Mouse (Mus musculus): ENCODE measurements around the gene Kcnip1. TPM values are rescaled to one million over a fixed set of nuclear protein-coding genes. Genes with fewer than 3 reads are reported as not detected.

Gene Kcnip1
- polyA plus RNA-seq, 1 experiment from 2014 or later, result 2.0 TPM

DNA sequence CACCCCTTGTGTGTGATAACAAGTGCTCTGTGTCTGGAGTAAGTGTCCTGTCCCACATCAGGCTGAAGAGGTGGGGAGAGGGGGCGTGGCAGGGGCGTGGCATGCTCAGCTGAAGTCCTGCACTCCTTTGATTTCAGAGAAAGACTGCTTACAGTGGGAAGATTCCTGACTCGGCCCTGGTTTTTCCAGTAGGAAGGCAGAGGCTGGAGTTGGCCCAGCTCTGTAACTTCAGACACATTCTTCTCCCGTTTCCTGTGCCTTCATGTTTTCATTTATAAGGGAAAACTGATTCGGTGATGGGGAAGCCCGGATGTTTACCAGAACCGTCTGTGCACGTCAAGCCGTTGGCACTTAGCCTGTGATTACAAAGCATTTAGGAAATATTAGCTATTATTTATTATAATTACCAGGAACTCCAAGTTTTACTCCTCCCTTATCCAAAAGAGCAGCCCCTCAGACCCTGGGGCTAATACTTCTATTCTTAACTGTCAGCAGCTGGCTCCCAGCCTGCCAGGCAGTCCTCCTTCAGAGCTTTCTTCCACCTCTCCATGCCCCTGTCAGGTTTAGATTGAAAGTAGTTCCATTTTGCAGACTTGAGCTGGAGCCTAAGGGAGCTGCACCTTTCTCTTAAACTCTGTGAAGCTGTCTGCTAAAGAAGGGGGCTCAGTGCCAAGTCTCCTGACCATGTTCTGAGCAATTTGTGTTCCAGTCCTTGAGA, 120.8 kb downstream of the Kcnip1 start:
- WGBS, result 54% methylated on average over 9 of the region's 9 CpGs

DNA sequence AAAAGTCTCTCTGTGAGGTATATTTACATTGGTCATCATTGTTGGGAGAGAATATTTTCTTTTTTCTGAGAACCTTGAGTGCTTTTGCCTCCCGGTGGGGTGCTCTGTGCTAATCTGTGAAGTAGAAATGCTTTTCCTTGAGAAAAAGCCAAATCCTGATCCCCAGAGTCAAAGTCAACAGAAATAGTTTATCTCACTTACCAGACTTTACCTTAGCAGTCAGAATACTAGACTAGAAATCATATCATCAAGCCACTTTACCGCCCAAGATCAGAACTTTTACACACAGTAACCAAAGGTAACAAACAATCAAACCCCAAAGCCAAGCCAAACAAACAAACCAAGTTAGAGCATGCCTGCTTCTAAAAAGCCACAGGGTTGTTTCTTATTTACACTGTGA, 122.7 kb downstream of the Kcnip1 start:
- Histone ChIP-seq H3K4me3 (no peak overlapping the region), H3K36me3 (replicated peaks) (no peaks in the 10 kb centered on the region), H3K4me1 (peaks cover 19% of the 10 kb centered on the region), H3K27ac (replicated peaks) (no peak overlapping the region), H3K27me3 (replicated peaks; ENCODE audit: low read depth, poor library complexity, severe bottlenecking) (no peaks in the 10 kb centered on the region), H3K9me3 (no peaks in the 10 kb centered on the region)
- WGBS, result 91% methylated on average over 2 of the region's 2 CpGs
- no peak for DNase-seq (ENCODE audit: low spot score)

More for the DNA sequence above, 120.8 kb downstream of the Kcnip1 start:
- H3K36me3 ChIP-seq (replicated peaks), result no peaks in the 10 kb centered on the region
- 0 out of 2 replicates have a peak overlapping the region, but pooled peaks have one; percentile 24 for H3K27ac ChIP-seq (replicated peaks)
- no peak overlapping the region for H3K4me3 ChIP-seq
- H3K9me3 ChIP-seq, result 0 out of 2 replicates have a peak, but pooled peaks cover 4% of the 10 kb centered on the region
- peaks cover 19% of the 10 kb centered on the region for H3K4me1 ChIP-seq
- H3K27me3 ChIP-seq (replicated peaks; ENCODE audit: low read depth, poor library complexity, severe bottlenecking), result no peaks in the 10 kb centered on the region
- DNase-seq (ENCODE audit: low spot score), result peak; percentile 39

GRCm38 (mm10) chr11:33869559-33869958, 123.4 kb downstream of the Kcnip1 start:
- H3K36me3 ChIP-seq (replicated peaks), result no peaks in the 10 kb centered on the region
- H3K4me1 ChIP-seq, result peaks cover 19% of the 10 kb centered on the region
- 37% methylated on average over 3 of the region's 3 CpGs for WGBS
- no peak overlapping the region for H3K4me3 ChIP-seq
- DNase-seq (ENCODE audit: low spot score), result no peak
- no peak overlapping the region for H3K27ac ChIP-seq (replicated peaks)
- no peaks in the 10 kb centered on the region for H3K27me3 ChIP-seq (replicated peaks; ENCODE audit: low read depth, poor library complexity, severe bottlenecking)
- H3K9me3 ChIP-seq, result no peaks in the 10 kb centered on the region

DNA sequence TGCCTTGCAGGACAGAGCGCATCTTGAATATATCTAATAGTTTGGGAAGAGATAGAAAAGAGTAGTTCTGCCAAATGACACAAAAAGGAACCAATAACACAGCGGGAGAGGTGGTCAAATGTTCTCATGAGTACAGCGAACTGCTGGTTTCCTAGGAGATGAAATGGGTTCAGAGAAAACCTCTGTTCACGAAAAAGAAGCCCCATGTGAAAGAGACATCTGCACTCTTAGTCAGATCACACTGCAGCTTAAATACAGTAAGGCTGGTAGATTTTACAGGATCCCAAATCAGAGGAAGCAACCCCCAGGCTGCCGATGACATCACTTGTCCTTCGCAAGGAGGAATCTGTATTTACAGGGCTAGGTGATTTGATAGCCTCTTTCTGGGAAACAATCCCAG, 126.2 kb downstream of the Kcnip1 start:
- H3K9me3 ChIP-seq, result no peaks in the 10 kb centered on the region
- H3K4me1 ChIP-seq, result peaks cover 1% of the 10 kb centered on the region; the same call in 1 of the 2 replicates
- DNase-seq (ENCODE audit: low spot score), result no peak
- WGBS, result 80% methylated on average over 6 of the region's 6 CpGs
- no peaks in the 10 kb centered on the region for H3K27me3 ChIP-seq (replicated peaks; ENCODE audit: low read depth, poor library complexity, severe bottlenecking)
- H3K36me3 ChIP-seq (replicated peaks), result no peaks in the 10 kb centered on the region
- H3K27ac ChIP-seq (replicated peaks), result no peak overlapping the region
- no peak overlapping the region for H3K4me3 ChIP-seq

DNA sequence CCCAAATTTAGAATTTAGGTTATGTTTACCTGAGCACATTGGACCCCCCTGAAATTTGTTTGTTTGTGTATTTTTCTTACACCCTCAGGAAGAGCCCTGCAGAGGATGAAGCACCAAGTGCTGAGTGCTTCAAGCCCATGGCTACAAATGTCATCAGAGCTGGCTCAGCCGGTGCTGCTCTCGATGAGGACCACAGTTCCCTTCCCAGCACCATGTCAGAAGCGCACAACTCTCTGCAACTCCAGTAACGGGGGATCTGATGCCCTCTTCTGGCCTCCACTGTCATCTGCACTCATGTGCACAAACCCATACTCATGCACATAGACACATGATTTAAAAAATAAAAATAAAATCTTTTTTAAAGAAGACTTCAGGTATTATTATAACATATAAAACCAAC, 128.7 kb downstream of the Kcnip1 start:
- 88% methylated on average over 4 of the region's 4 CpGs for WGBS
- Histone ChIP-seq H3K36me3 (replicated peaks) (no peaks in the 10 kb centered on the region), H3K4me3 (no peak overlapping the region), H3K27me3 (replicated peaks; ENCODE audit: low read depth, poor library complexity, severe bottlenecking) (no peaks in the 10 kb centered on the region), H3K27ac (replicated peaks) (no peak overlapping the region), H3K4me1 (no peaks in the 10 kb centered on the region), H3K9me3 (no peaks in the 10 kb centered on the region)
- DNase-seq (ENCODE audit: low spot score), result no peak

DNA sequence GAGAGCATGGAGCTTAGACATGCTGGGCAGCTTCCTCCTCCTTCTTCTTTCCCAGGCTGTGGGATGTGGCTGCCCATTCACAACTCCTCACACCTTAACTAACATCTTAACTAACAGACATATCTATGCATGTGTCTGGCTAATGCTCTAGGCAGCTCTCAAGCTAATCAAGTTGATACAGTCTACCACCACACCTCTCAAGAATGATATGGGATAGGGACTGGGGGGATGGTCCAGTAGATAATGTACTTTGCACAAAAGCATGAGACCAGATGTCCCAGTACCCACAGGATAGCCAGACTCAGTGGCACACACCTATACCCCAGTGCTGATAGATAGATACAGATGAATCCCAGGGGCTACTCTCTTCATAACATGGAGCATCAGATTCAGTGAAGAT, 131.1 kb downstream of the Kcnip1 start:
- no peak for DNase-seq (ENCODE audit: low spot score)
- no peak overlapping the region for H3K4me3 ChIP-seq
- H3K36me3 ChIP-seq (replicated peaks), result no peaks in the 10 kb centered on the region
- no peaks in the 10 kb centered on the region for H3K4me1 ChIP-seq
- H3K27ac ChIP-seq (replicated peaks), result no peak overlapping the region
- no peaks in the 10 kb centered on the region for H3K27me3 ChIP-seq (replicated peaks; ENCODE audit: low read depth, poor library complexity, severe bottlenecking)
- H3K9me3 ChIP-seq, result no peaks in the 10 kb centered on the region

- Histone ChIP-seq H3K27ac (replicated peaks) (no peak overlapping the region), H3K36me3 (replicated peaks) (no peaks in the 10 kb centered on the region), H3K9me3 (no peaks in the 10 kb centered on the region), H3K27me3 (replicated peaks; ENCODE audit: low read depth, poor library complexity, severe bottlenecking) (no peaks in the 10 kb centered on the region), H3K4me3 (no peak overlapping the region), H3K4me1 (no peaks in the 10 kb centered on the region)
- WGBS, result 76% methylated on average over 4 of the region's 4 CpGs
- no peak for DNase-seq (ENCODE audit: low spot score)
Measured at GRCm38 (mm10) chr11:33860905-33861582, 131.9 kb downstream of the Kcnip1 start.

- WGBS, result 69% methylated on average over 11 of the region's 11 CpGs
- H3K4me1 ChIP-seq, result peaks cover 10% of the 10 kb centered on the region; the same call in 1 of the 2 replicates
- no peaks in the 10 kb centered on the region for H3K36me3 ChIP-seq (replicated peaks)
- H3K4me3 ChIP-seq, result no peak overlapping the region
- peaks cover 18% of the 10 kb centered on the region for H3K27me3 ChIP-seq (replicated peaks; ENCODE audit: low read depth, poor library complexity, severe bottlenecking)
- no peak for DNase-seq (ENCODE audit: low spot score)
- no peaks in the 10 kb centered on the region for H3K9me3 ChIP-seq
- H3K27ac ChIP-seq (replicated peaks), result no peak overlapping the region
Measured at GRCm38 (mm10) chr11:33849614-33850013, 143.3 kb downstream of the Kcnip1 start.

GRCm38 (mm10) chr11:33848685-33849084, 144.3 kb downstream of the Kcnip1 start:
- H3K36me3 ChIP-seq (replicated peaks), result no peaks in the 10 kb centered on the region
- H3K27ac ChIP-seq (replicated peaks), result no peak overlapping the region
- WGBS, result 91% methylated on average over 3 of the region's 3 CpGs
- peaks cover 28% of the 10 kb centered on the region for H3K27me3 ChIP-seq (replicated peaks; ENCODE audit: low read depth, poor library complexity, severe bottlenecking)
- peaks cover 11% of the 10 kb centered on the region for H3K4me1 ChIP-seq
- H3K4me3 ChIP-seq, result no peak overlapping the region
- H3K9me3 ChIP-seq, result no peaks in the 10 kb centered on the region
- no peak for DNase-seq (ENCODE audit: low spot score)

- no peaks in the 10 kb centered on the region for H3K36me3 ChIP-seq (replicated peaks)
- H3K4me1 ChIP-seq, result peaks cover 20% of the 10 kb centered on the region
- no peak overlapping the region for H3K27ac ChIP-seq (replicated peaks)
- DNase-seq (ENCODE audit: low spot score), result no peak
- H3K27me3 ChIP-seq (replicated peaks; ENCODE audit: low read depth, poor library complexity, severe bottlenecking), result peaks cover 55% of the 10 kb centered on the region
- no peak overlapping the region for H3K4me3 ChIP-seq
- H3K9me3 ChIP-seq, result no peaks in the 10 kb centered on the region
- 65% methylated on average over 5 of the region's 5 CpGs for WGBS
Measured at GRCm38 (mm10) chr11:33845931-33846330, 147.0 kb downstream of the Kcnip1 start.

GRCm38 (mm10) chr11:33843294-33843864, 149.6 kb downstream of the Kcnip1 start:
- Histone ChIP-seq H3K27me3 (replicated peaks; ENCODE audit: low read depth, poor library complexity, severe bottlenecking) (peaks cover 58% of the 10 kb centered on the region), H3K4me3 (peak overlapping the region; percentile 64), H3K27ac (replicated peaks) (peak overlapping the region; percentile 78), H3K9me3 (no peaks in the 10 kb centered on the region), H3K4me1 (peaks cover 10% of the 10 kb centered on the region), H3K36me3 (replicated peaks) (no peaks in the 10 kb centered on the region)
- DNase-seq (ENCODE audit: low spot score), result peak; percentile 64
- under 1% methylated on average over 52 of the region's 52 CpGs for WGBS

- WGBS, result 92% methylated on average over 3 of the region's 3 CpGs
- Histone ChIP-seq H3K4me3 (no peak overlapping the region), H3K4me1 (peaks cover 10% of the 10 kb centered on the region), H3K27me3 (replicated peaks; ENCODE audit: low read depth, poor library complexity, severe bottlenecking) (peaks cover 34% of the 10 kb centered on the region), H3K9me3 (no peaks in the 10 kb centered on the region), H3K27ac (replicated peaks) (no peak overlapping the region), H3K36me3 (replicated peaks) (no peaks in the 10 kb centered on the region)
- no peak for DNase-seq (ENCODE audit: low spot score)
Measured at GRCm38 (mm10) chr11:33839049-33839448, 153.9 kb downstream of the Kcnip1 start.

- Histone ChIP-seq H3K4me3 (no peak overlapping the region), H3K4me1 (peaks cover 14% of the 10 kb centered on the region), H3K27ac (replicated peaks) (no peak overlapping the region), H3K9me3 (no peaks in the 10 kb centered on the region), H3K36me3 (replicated peaks) (no peaks in the 10 kb centered on the region), H3K27me3 (replicated peaks; ENCODE audit: low read depth, poor library complexity, severe bottlenecking) (no peaks in the 10 kb centered on the region)
- DNase-seq (ENCODE audit: low spot score), result no peak
- WGBS, result 77% methylated on average over 2 of the region's 2 CpGs
Measured at GRCm38 (mm10) chr11:33829774-33830173, 163.2 kb downstream of the Kcnip1 start.
